Mouse (Mus musculus) heart, adult 10 weeks (tissue): ENCODE results near the gene Gm32802. TPM values are rescaled to one million over a fixed set of nuclear protein-coding genes. Genes with fewer than 3 reads are reported as not detected.

Experiments
- polyA plus RNA-seq: library from polyadenylated mRNA; stranded (reverse); fragments of 350-450 nt; fragmentation: Illumina TruSeq; extraction: RNeasy Lipid Tissue Mini Kit (QIAGEN cat#74804); gene quantifications from one replicate; pipeline ENCODE4 v1.2.3, GENCODE M21; 2014; ENCODE audit warnings: low read depth, low replicate concordance

Gene Gm32802
- not detected for polyA plus RNA-seq

GRCm38 (mm10) chr10:118258388-118258787, at the start of gene Gm32802:
TSS of gene Gm32802 (plus strand) at chr10:118258688.

GRCm38 (mm10) chr10:118240680-118241079, 17.8 kb upstream of the Gm32802 start, which contains the start of gene Gm32717:
TSS of gene Gm32717 (minus strand) at chr10:118240780.

GRCm38 (mm10) chr10:118294938-118295337, 36.5 kb downstream of the Gm32802 start, which contains the start of gene Iltifb:
TSS of gene Iltifb (minus strand) at chr10:118295038.

Other genes with a start within 250 kb of the Gm32802 start
- 6.3 TPM for gene Mdm1, start 116.9 kb upstream of the Gm32802 start, polyA plus RNA-seq
- gene Il22, start 53.7 kb upstream of the Gm32802 start, polyA plus RNA-seq = not detected
- gene Gm32717, start 17.9 kb upstream of the Gm32802 start, polyA plus RNA-seq = not detected
- gene Iltifb, start 36.4 kb downstream of the Gm32802 start, polyA plus RNA-seq = not detected
- gene Gm9040, start 68.3 kb downstream of the Gm32802 start, polyA plus RNA-seq = not detected
- not detected for gene Gm9044, start 73.7 kb downstream of the Gm32802 start, polyA plus RNA-seq
- gene Gm9045, start 79.1 kb downstream of the Gm32802 start, polyA plus RNA-seq = not detected
- gene Gm9046, start 84.6 kb downstream of the Gm32802 start, polyA plus RNA-seq = not detected
- not detected for gene Gm9048, start 90.0 kb downstream of the Gm32802 start, polyA plus RNA-seq
- not detected for gene Gm9049, start 95.4 kb downstream of the Gm32802 start, polyA plus RNA-seq
- gene Ifng, start 182.4 kb downstream of the Gm32802 start, polyA plus RNA-seq = not detected